Mouse (Mus musculus) kidney, postnatal 0 days (tissue): ENCODE measurements around the gene Dgkh. TPM values are rescaled to one million over a fixed set of nuclear protein-coding genes. Genes with fewer than 3 reads are reported as not detected.

ENCODE experiments used
- ATAC-seq: fragments of 200-750 bp; cut with Nextera tagmentation; replicated peaks from 2 replicates; pipeline ENCODE4 v1.8.0; 2017; ENCODE audit warnings: low read depth, moderate number of reproducible peaks, moderate TSS enrichment, moderate library complexity; ENCODE audit not compliant: low FRiP score
- DNase-seq: peaks from one replicate; pipeline ENCODE4 v3.0.0-alpha.2; 2016; ENCODE audit warnings: low spot score
- H3K27ac ChIP-seq: fragments of 300-500 bp; sonication (generic); 2 replicates; pipeline ENCODE4 v1.5.1; 2014; ENCODE audit warnings: mild to moderate bottlenecking
- H3K27me3 ChIP-seq: fragments of 300-500 bp; sonication (generic); 2 replicates; pipeline ENCODE4 v1.6.1; 2014; ENCODE audit warnings: low read length, mixed read lengths; ENCODE audit not compliant: insufficient read depth
- H3K36me3 ChIP-seq: fragments of 300-500 bp; sonication (generic); 2 replicates; pipeline ENCODE4 v1.6.1; 2014; ENCODE audit warnings: low read length, mixed read lengths; ENCODE audit not compliant: insufficient read depth
- H3K4me1 ChIP-seq: fragments of 300-500 bp; sonication (generic); replicated peaks from 2 replicates; pipeline ENCODE4 v1.6.1; 2014; ENCODE audit warnings: antibody characterized with exemption, low read length, mixed read lengths; ENCODE audit not compliant: insufficient read depth
- H3K4me2 ChIP-seq: fragments of 300-500 bp; sonication (generic); 2 replicates; pipeline ENCODE4 v1.6.1; 2014; ENCODE audit warnings: mild to moderate bottlenecking, low read length, moderate library complexity, mixed read lengths
- H3K4me3 ChIP-seq: fragments of 300-500 bp; sonication (generic); replicated peaks from 2 replicates; pipeline ENCODE4 v1.5.1; 2014; ENCODE audit warnings: low read depth, low read length
- H3K9ac ChIP-seq: fragments of 300-500 bp; sonication (generic); 2 replicates; pipeline ENCODE4 v1.6.1; 2014; ENCODE audit warnings: low read depth, low read length
- H3K9me3 ChIP-seq: fragments of 300-500 bp; sonication (generic); replicated peaks from 2 replicates; pipeline ENCODE4 v1.6.1; 2016; ENCODE audit warnings: low read length, inconsistent platforms, mixed read lengths
- CTCF ChIP-seq: IDR thresholded peaks from 2 replicates; pipeline ENCODE4 v1.5.1; 2016; ENCODE audit warnings: antibody characterized with exemption, low read depth, mild to moderate bottlenecking, moderate library complexity
- WGBS: fragments of 180-500 bp; shearing (Covaris S2); extraction: QIAGEN DNeasy Blood & Tissue Kit; methylation state at CpG from one replicate; pipeline ENCODE4 v1.1.7; 2014; 5-methylcytosine and 5-hydroxymethylcytosine counted together
- polyA plus RNA-seq: library from polyadenylated mRNA; unstranded; fragments of >200 nt; fragmentation: Nextera tagmentation; extraction: Ambion mirVana; gene quantifications from 2 replicates; pipeline ENCODE4 v1.2.1, GENCODE M21; 2015

Dgkh gene
- polyA plus RNA-seq, 1 experiment from 2014 or later = 2.2 TPM

DNA sequence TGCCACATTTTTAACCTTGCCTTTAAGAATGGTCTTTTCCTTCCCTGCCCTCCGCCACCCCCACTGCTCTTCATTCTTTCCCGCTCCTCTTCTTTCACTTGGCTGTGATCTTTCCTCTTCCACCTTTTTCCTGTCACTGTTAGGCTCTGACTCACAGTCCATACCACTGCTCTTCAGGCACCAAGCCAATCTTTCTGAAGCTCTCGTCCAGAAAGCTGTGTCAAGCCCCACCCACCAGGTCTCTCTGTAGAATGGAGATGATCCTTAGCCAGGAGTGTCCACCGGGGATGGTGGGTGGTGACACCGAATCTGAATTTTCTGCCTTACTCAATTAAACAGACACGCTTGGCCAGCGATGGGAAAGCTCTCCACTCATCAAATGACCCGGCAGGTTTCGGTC is 58.0 kb downstream of the Dgkh start:
- no peak for TF ChIP-seq CTCF
- H3K27ac ChIP-seq = no peak overlapping the region

DNA sequence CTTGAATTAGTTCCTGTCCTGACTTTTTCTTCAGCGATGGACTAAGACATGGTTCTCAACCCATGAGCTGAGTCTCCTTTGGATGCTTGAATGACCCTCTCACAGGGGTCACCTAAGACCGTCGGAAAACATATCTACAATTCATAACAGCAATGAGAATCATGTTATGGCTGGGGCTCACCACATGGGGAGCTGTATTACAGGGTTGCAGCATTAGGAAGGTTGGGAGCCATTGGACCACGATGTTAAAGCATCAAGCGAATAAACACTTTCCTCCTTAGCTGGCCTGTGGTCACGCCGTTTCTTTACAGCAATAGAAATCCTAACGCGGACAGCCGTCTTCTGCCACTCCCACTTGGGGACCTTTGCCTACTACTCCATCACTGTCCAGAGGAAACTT is 62.6 kb downstream of the Dgkh start:
- TF ChIP-seq CTCF = peak; percentile 70

More for the DNA sequence above, 58.0 kb downstream of the Dgkh start:
- no peaks in the 10 kb centered on the region for H3K36me3 ChIP-seq
- H3K4me1 ChIP-seq = no peaks in the 10 kb centered on the region
- H3K4me2 ChIP-seq = no peak overlapping the region
- 43% methylated on average over 9 of the region's 9 CpGs for WGBS
- DNase-seq (peak; percentile 69), ATAC-seq (no peak)
- no peaks in the 10 kb centered on the region for H3K9me3 ChIP-seq
- no peaks in the 10 kb centered on the region for H3K27me3 ChIP-seq
- no peak overlapping the region for H3K4me3 ChIP-seq
- H3K9ac ChIP-seq = no peak overlapping the region

DNA sequence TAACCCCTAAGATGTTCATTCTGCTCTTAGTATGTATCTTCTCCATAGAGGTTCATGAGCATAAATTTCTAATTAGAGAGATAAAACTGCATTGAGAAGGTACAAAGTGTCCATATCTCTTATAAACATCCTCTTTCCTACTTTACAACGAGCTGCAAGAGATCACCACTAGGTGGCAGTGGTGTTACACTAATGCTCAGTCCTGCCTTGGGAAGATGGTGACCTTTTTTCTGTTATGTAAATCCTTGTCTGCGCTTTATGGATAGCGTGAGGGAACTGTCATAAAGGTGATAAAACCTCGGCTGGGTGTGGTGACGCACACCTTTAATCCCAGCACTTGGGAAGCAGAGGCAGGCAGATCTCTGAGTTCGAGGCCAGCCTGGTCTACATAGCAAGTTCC is 64.3 kb downstream of the Dgkh start:
- Histone ChIP-seq H3K4me1 (no peaks in the 10 kb centered on the region), H3K27ac (no peak overlapping the region), H3K9ac (no peak overlapping the region), H3K27me3 (no peaks in the 10 kb centered on the region), H3K4me3 (no peak overlapping the region), H3K4me2 (no peak overlapping the region), H3K36me3 (no peaks in the 10 kb centered on the region), H3K9me3 (no peaks in the 10 kb centered on the region)
- no peak; the same call in 1 of the 2 replicates for ATAC-seq
- DNase-seq = peak; percentile 94
- WGBS = 21% methylated on average over 6 of the region's 6 CpGs
- peak; percentile 97 for TF ChIP-seq CTCF

More for the DNA sequence above, 62.6 kb downstream of the Dgkh start:
- DNase-seq = peak; percentile 58
- H3K9me3 ChIP-seq = no peaks in the 10 kb centered on the region
- no peaks in the 10 kb centered on the region for H3K36me3 ChIP-seq
- 42% methylated on average over 10 of the region's 10 CpGs for WGBS
- no peak overlapping the region for H3K27ac ChIP-seq
- H3K4me2 ChIP-seq = no peak overlapping the region
- no peaks in the 10 kb centered on the region for H3K4me1 ChIP-seq
- H3K9ac ChIP-seq = no peak overlapping the region
- 0 out of 2 replicates have a peak, but pooled peaks have one; percentile 36 for ATAC-seq
- no peak overlapping the region for H3K4me3 ChIP-seq
- H3K27me3 ChIP-seq = no peaks in the 10 kb centered on the region

DNA sequence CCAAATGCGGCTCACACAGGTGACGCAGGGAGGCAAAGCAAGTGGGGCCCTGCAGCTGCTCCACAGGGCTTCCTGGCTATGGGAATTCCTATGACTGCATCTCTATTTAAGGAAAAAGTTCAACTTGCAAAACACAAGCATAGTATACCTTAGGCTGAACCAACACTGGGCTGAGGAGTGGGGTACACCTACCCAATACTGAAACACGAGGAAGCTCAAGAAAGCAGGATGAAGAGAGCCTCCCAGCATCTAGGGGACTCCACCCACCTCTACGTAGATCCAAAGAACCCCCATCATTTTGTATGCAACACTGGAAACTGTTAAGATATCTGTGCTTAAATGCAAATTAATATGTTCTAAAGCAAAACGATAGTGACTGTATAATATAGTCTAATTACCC is 64.8 kb downstream of the Dgkh start:
- Histone ChIP-seq H3K4me3 (no peak overlapping the region), H3K4me2 (no peak overlapping the region), H3K27me3 (no peaks in the 10 kb centered on the region), H3K27ac (no peak overlapping the region), H3K9me3 (no peaks in the 10 kb centered on the region), H3K36me3 (no peaks in the 10 kb centered on the region), H3K9ac (no peak overlapping the region), H3K4me1 (no peaks in the 10 kb centered on the region)
- 70% methylated on average over 5 of the region's 5 CpGs for WGBS
- TF ChIP-seq CTCF = no peak
- DNase-seq (no peak), ATAC-seq (no peak)

DNA sequence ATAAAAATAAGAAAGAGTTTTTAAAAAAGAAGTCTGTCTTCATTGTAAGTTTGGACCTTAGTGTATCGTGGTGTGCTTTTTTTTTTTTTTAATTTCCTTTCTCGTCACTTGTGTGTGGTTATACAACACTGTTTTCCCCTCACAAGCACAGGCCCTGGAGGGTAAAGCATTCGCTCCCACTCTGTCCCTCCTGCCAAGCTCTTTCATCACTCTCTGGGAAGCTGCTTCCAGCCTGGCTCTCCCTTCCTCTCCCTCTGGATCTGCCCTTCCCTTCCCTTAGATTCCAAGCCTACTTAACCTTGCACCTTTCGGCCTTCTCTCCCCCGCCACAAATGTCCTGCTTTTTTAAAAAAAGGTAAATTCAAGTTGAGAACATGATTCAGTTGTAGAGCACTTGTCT is 69.9 kb downstream of the Dgkh start:
- Histone ChIP-seq H3K4me3 (no peak overlapping the region), H3K9ac (no peak overlapping the region), H3K27me3 (no peaks in the 10 kb centered on the region), H3K9me3 (no peaks in the 10 kb centered on the region), H3K27ac (no peak overlapping the region), H3K4me2 (no peak overlapping the region), H3K36me3 (0 out of 2 replicates have a peak, but pooled peaks cover 2% of the 10 kb centered on the region), H3K4me1 (no peaks in the 10 kb centered on the region)
- DNase-seq = no peak
- ATAC-seq = no peak
- TF ChIP-seq CTCF = no peak
- 78% methylated on average over 5 of the region's 5 CpGs for WGBS

DNA sequence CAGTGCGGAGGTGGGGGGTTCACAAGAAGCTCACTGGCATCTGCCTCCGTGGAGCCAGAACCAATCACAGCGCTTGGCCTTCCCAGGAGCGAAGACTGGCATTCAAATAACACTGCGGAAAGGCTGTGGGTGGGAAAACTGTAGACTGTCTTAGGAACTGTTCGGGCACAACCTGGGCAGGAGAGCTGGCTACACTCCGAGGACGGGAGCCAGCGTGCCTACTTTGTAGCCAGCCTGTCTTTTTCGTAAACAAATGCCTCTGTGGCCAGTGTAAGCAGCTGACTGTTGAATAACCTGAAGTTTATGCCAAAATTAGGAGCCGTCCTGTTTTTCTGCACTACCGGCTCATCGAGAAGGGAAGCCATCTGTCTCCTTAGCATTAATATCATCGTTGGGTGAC is 71.1 kb downstream of the Dgkh start:
- ATAC-seq (no peak), DNase-seq (no peak)
- Histone ChIP-seq H3K4me1 (no peaks in the 10 kb centered on the region), H3K27ac (no peak overlapping the region), H3K27me3 (no peaks in the 10 kb centered on the region), H3K36me3 (0 out of 2 replicates have a peak, but pooled peaks cover 2% of the 10 kb centered on the region), H3K9ac (no peak overlapping the region), H3K9me3 (no peaks in the 10 kb centered on the region), H3K4me2 (no peak overlapping the region), H3K4me3 (no peak overlapping the region)
- TF ChIP-seq CTCF = no peak
- 97% methylated on average over 14 of the region's 14 CpGs for WGBS

DNA sequence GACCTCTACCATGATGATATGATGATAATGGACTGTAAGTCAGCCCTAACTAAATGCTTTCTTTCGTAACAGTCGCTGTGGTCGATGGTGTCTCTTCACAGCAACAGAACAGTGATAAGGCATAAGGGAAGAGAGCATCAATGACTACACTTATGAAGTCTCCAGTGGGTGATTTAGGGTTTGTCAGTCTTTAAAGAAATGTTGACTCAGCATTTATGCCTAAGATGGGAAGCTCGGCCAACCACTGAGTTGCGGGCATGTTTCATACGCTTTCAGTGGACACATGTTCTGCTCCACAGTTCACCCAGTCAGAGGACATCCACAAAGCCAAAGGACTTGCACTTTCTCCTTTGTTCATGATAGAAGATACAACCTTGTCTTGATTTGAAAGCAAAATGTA is 73.9 kb downstream of the Dgkh start:
- H3K4me2 ChIP-seq = no peak overlapping the region
- WGBS = 96% methylated on average over 6 of the region's 6 CpGs
- ATAC-seq = no peak
- TF ChIP-seq CTCF = no peak
- no peak overlapping the region for H3K9ac ChIP-seq
- no peak overlapping the region for H3K4me3 ChIP-seq
- no peak overlapping the region for H3K27ac ChIP-seq
- 0 out of 2 replicates have a peak, but pooled peaks cover 2% of the 10 kb centered on the region for H3K36me3 ChIP-seq
- DNase-seq = no peak
- H3K27me3 ChIP-seq = no peaks in the 10 kb centered on the region
- H3K9me3 ChIP-seq = no peaks in the 10 kb centered on the region
- H3K4me1 ChIP-seq = no peaks in the 10 kb centered on the region
